Mouse (Mus musculus) ES-E14 (cell line): ENCODE measurements around the gene Ube3b.

Source experiments
- MAFK ChIP-seq: IDR thresholded peaks from 2 replicates; pipeline ENCODE4 v1.6.1; 2014; ENCODE audit warnings: mild to moderate bottlenecking, low read depth, low read length, inconsistent platforms; ENCODE audit not compliant: insufficient read depth
- ZC3H11A ChIP-seq: IDR thresholded peaks from 2 replicates; pipeline ENCODE4 v1.6.1; 2012; ENCODE audit warnings: low read depth, mild to moderate bottlenecking, inconsistent platforms, low read length, borderline replicate concordance

DNA sequence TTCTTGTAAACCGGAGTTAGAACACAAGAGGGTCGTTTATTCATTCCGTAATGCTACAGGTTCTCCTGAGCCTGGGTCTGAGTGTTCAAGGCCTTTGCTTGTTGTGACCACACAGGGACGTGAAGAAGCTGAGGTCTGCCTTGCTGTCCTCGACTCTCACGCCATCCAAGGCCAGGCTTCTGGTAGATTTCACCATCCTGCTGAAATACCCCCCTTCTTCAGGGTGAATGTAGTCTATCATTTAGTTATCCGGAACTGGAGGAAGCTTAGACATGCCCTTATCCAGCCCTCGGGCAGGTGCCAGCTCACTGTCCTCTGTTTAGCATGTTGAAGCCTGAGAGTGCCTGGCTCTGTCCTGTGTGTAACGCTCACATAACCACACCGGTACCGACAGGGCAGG is 28.4 kb downstream of the Ube3b start:
- no peak for TF ChIP-seq MAFK
- no peak for TF ChIP-seq ZC3H11A
